Mouse (Mus musculus): Measurements from ENCODE around the gene Gm10801. TPM values are rescaled to one million over a fixed set of nuclear protein-coding genes. Genes with fewer than 3 reads are reported as not detected.
"Not testable (repeated sequence)": the region's sequence is repeated elsewhere in the genome, so short reads cannot be mapped to it uniquely, and the experiment has no call there.

The Gm10801 gene
- not detected in 2 replicates for polyA plus RNA-seq (2016; fragmentation: Nextera tagmentation; extraction: Ambion mirVana)

- not testable (repeated sequence) for H3K27me3 ChIP-seq (replicated peaks; ENCODE audit: low read depth, poor library complexity, severe bottlenecking); DNase-seq (ENCODE audit: low spot score); H3K9me3 ChIP-seq; H3K4me1 ChIP-seq; H3K4me3 ChIP-seq; H3K36me3 ChIP-seq (replicated peaks); H3K27ac ChIP-seq (replicated peaks)
- WGBS, result 81% methylated on average over 4 of the region's 5 CpGs
These were observed at the start of gene Gm10801 for GRCm38 (mm10) chr2:98661937-98662336. Gene Gm10801 (plus strand): TSS chr2:98662237.

GRCm38 (mm10) chr2:98667201-98667600 lies 5.2 kb downstream of the Gm10801 start, which contains the start of gene Gm10800:
Gene Gm10800 (minus strand): TSS chr2:98667301.
- H3K4me3 ChIP-seq; DNase-seq (ENCODE audit: low spot score); H3K36me3 ChIP-seq (replicated peaks); H3K4me1 ChIP-seq; H3K9me3 ChIP-seq; H3K27me3 ChIP-seq (replicated peaks; ENCODE audit: low read depth, poor library complexity, severe bottlenecking); H3K27ac ChIP-seq (replicated peaks): not testable (repeated sequence)
- WGBS, result 84% methylated on average over 4 of the region's 4 CpGs

- Histone ChIP-seq H3K4me3 (no peak overlapping the region), H3K4me1 (no peaks in the 10 kb centered on the region), H3K9me3 (no peaks in the 10 kb centered on the region), H3K27ac (replicated peaks) (no peak overlapping the region), H3K27me3 (replicated peaks; ENCODE audit: low read depth, poor library complexity, severe bottlenecking) (no peaks in the 10 kb centered on the region), H3K36me3 (replicated peaks) (no peaks in the 10 kb centered on the region)
- DNase-seq (ENCODE audit: low spot score), result no peak
- 97% methylated on average over 1 of the region's 1 CpGs for WGBS
These were observed 35.5 kb downstream of the Gm10801 start for GRCm38 (mm10) chr2:98697533-98697932.

Other genes starting within 250 kb of the Gm10801 start
- gene Gm10800, start 5.1 kb downstream of the Gm10801 start, polyA plus RNA-seq (2016; fragmentation: Nextera tagmentation; extraction: Ambion mirVana), result 0.49 and 0.70 TPM in 2 replicates

All from embryonic facial prominence, embryonic 10.5 days (tissue).